ENCODE assay signal across 9 mouse cellular contexts in the genomic region with DNA sequence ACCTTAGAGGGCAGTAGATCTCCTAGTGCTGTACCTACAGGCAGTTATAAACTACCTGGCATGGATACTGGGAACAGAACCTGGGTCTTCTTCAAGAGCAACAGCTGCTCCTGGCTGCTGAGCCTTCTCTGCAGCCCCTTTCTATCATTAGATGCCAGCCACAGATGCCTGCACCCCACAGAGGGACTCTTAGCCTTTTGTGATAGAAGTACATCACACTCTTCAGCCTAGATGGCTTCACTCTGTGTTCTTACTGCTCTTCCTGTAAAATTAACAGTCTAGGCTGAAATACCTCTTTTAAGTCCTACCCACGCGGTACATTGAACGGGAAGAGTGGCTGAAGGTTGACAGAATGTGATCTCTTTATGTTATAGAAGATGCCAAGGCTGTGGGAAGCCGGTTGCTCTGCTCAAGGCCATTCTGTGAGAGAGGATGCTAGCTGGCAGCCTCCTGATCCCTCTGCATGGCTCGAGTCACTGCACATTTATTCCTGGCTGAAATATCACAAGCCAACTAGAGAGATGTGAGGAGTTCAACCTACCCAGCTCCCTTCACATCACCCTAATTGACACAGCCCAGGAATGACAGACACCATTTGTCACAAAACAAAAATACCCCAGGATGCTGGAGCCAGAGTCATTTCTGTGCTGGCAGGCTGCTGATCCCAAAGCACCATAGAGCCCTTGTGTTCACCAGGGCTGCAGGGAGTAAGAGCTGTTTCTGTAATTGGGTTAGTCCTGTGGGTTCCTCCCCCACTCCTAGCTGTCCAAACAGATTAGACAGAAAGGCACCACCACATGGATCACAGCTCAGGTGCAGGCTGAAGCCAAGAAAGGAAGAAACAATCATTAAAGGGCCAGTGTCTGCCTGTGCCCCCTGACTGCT.
DNase-seq lines count a peak whose midpoint lies in the region; ATAC-seq and TF ChIP-seq lines count a peak whose summit lies in the region.
"Had no signal": no experiment of that assay in that cellular context is flagged by ENCODE, and none has a peak within 500 bp of the region (broad histone marks: within the 10 kb centered on the region; RNA-seq: fewer than 3 reads in every experiment).

No protein-coding gene starts in this region.

- no peak overlapping the region for H3K4me3 ChIP-seq in gastrocnemius, adult 2 months
- no peak overlapping the region for H3K4me3 ChIP-seq in embryonic facial prominence, embryonic 14.5 days (ENCODE audit: low read depth, low read length)
- H3K4me3 ChIP-seq: neural tube, embryonic 12.5 days had no signal

- peaks cover 6% of the 10 kb centered on the region; the same call in 1 of the 2 replicates for H3K4me1 ChIP-seq in embryonic facial prominence, embryonic 14.5 days (ENCODE audit: control insufficient read depth, insufficient read depth, low read length)
- H3K4me1 ChIP-seq: neural tube, embryonic 12.5 days had no signal

- H3K9me3 ChIP-seq in embryonic facial prominence, embryonic 14.5 days (ENCODE audit: control insufficient read depth, low read length) = no peaks in the 10 kb centered on the region
- H3K9me3 ChIP-seq: neural tube, embryonic 12.5 days had no signal

- ATAC-seq in embryonic facial prominence, embryonic 14.5 days (ENCODE audit: low read depth) = peak; percentile 83

- intact Hi-C loops in gastrocnemius, adult 2 months (cut with DNase I) = no loop called here

- TF ChIP-seq CTCF in gastrocnemius, adult 2 months (IDR thresholded peaks at IDR 0.05) = no peak

- H3K27ac ChIP-seq in gastrocnemius, adult 2 months = peak overlapping the region; percentile 35; the same call in 1 of the 2 replicates
- H3K27ac ChIP-seq in embryonic facial prominence, embryonic 14.5 days (replicated peaks; ENCODE audit: low read depth, low read length) = no peak overlapping the region
- H3K27ac ChIP-seq: neural tube, embryonic 12.5 days had no signal

- no peaks in the 10 kb centered on the region for H3K36me3 ChIP-seq in embryonic facial prominence, embryonic 14.5 days (ENCODE audit: control insufficient read depth, insufficient read depth, low read length)
- H3K36me3 ChIP-seq: neural tube, embryonic 12.5 days had no signal

- no peak for DNase-seq in gastrocnemius, adult 2 months
- no peak for DNase-seq in gastrocnemius, postnatal 4 days (ENCODE audit: low spot score in 2 of 2)
- DNase-seq in brain, adult 2 months (ENCODE audit: low read depth, low spot score) = peak; percentile 95
- peak; percentile 58 for DNase-seq in embryonic facial prominence, embryonic 14.5 days (ENCODE audit: low spot score)
- peak; percentile 34 to 39 for DNase-seq in layer of hippocampus, postnatal 10 days (ENCODE audit: low spot score in 2 of 2)
- DNase-seq in urinary bladder, postnatal 10 days (ENCODE audit: low spot score) = no peak
- no peak for DNase-seq in kidney, adult 9 months
- no peak for DNase-seq in ovary, postnatal 10 days (ENCODE audit: low spot score)

- 51% methylated on average over 5 of the region's 5 CpGs for WGBS in embryonic facial prominence, embryonic 14.5 days

- no peaks in the 10 kb centered on the region for H3K27me3 ChIP-seq in embryonic facial prominence, embryonic 14.5 days (replicated peaks; ENCODE audit: control insufficient read depth, insufficient read depth, low read length)
- H3K27me3 ChIP-seq: neural tube, embryonic 12.5 days had no signal

- no peak overlapping the region for H3K9ac ChIP-seq in embryonic facial prominence, embryonic 14.5 days (ENCODE audit: low read depth, low read length)
- H3K9ac ChIP-seq: neural tube, embryonic 12.5 days had no signal

- no peak overlapping the region for H3K4me2 ChIP-seq in embryonic facial prominence, embryonic 14.5 days (ENCODE audit: low read depth, low read length)
- H3K4me2 ChIP-seq: neural tube, embryonic 12.5 days had no signal

Comparison
In these comparisons a context has a peak if more than half of its experiments do, and no peak if none do; other contexts are left out.
1. DNase-seq: peak in brain, adult 2 months (single experiment), embryonic facial prominence, embryonic 14.5 days (single experiment) and layer of hippocampus, postnatal 10 days (2 of 2); none in gastrocnemius, adult 2 months (single experiment), gastrocnemius, postnatal 4 days (0 of 2), urinary bladder, postnatal 10 days (single experiment), kidney, adult 9 months (single experiment) and ovary, postnatal 10 days (single experiment).